Mouse (Mus musculus) forebrain, embryonic 11.5 days (tissue): ENCODE results near the gene Gm5935. TPM values are rescaled to one million over a fixed set of nuclear protein-coding genes. Genes with fewer than 3 reads are reported as not detected.
"Not testable (repeated sequence)": the region's sequence is repeated elsewhere in the genome, so short reads cannot be mapped to it uniquely, and the experiment has no call there.

Experiments
- ATAC-seq: fragments of 200-750 bp; cut with Nextera tagmentation; replicated peaks from 2 replicates; pipeline ENCODE4 v1.8.0; 2017; ENCODE audit warnings: moderate TSS enrichment; ENCODE audit not compliant: low FRiP score
- DNase-seq: peaks from one replicate; pipeline ENCODE4 v3.0.0-alpha.2; 2017; ENCODE audit warnings: low spot score
- H3K27ac ChIP-seq: fragments of 300-500 bp; sonication (generic); 2 replicates; pipeline ENCODE4 v1.5.1; 2014; ENCODE audit warnings: low read depth, low read length
- H3K27me3 ChIP-seq: fragments of 300-500 bp; sonication (generic); 2 replicates; pipeline ENCODE4 v1.6.1; 2014; ENCODE audit warnings: mild to moderate bottlenecking, low read length, mixed read lengths; ENCODE audit not compliant: control insufficient read depth, insufficient read depth
- H3K36me3 ChIP-seq: fragments of 300-500 bp; sonication (generic); 2 replicates; pipeline ENCODE4 v1.6.1; 2014; ENCODE audit warnings: mild to moderate bottlenecking, low read length, moderate library complexity, mixed read lengths; ENCODE audit not compliant: control insufficient read depth, insufficient read depth
- H3K4me1 ChIP-seq: fragments of 300-500 bp; sonication (generic); replicated peaks from 2 replicates; pipeline ENCODE4 v1.6.1; 2014; ENCODE audit warnings: low read length, mixed read lengths; ENCODE audit not compliant: control insufficient read depth, insufficient read depth
- H3K4me2 ChIP-seq: fragments of 300-500 bp; sonication (generic); 2 replicates; pipeline ENCODE4 v1.6.1; 2014; ENCODE audit warnings: low read depth, mild to moderate bottlenecking, low read length, moderate library complexity, mixed read lengths; ENCODE audit not compliant: severe bottlenecking
- H3K4me3 ChIP-seq: fragments of 300-500 bp; sonication (generic); 2 replicates; pipeline ENCODE4 v1.5.1; 2014; ENCODE audit warnings: low read depth, low read length
- H3K9ac ChIP-seq: fragments of 300-500 bp; sonication (generic); 2 replicates; pipeline ENCODE4 v1.6.1; 2014; ENCODE audit warnings: low read length
- H3K9me3 ChIP-seq: fragments of 300-500 bp; sonication (generic); 2 replicates; pipeline ENCODE4 v1.6.1; 2016; ENCODE audit warnings: low read length, mixed read lengths; ENCODE audit not compliant: control insufficient read depth
- WGBS: fragments of 180-500 bp; shearing (Covaris S2); extraction: QIAGEN DNeasy Blood & Tissue Kit; methylation state at CpG from one replicate; pipeline ENCODE4 v1.1.7; 2014; 5-methylcytosine and 5-hydroxymethylcytosine counted together
- polyA plus RNA-seq: library from polyadenylated mRNA; unstranded; fragments of >200 nt; fragmentation: Nextera tagmentation; extraction: Ambion mirVana; gene quantifications from 2 replicates; pipeline ENCODE4 v1.2.1, GENCODE M21; 2014

Gm5935 gene
- polyA plus RNA-seq, result not detected in 2 replicates

- H3K27ac ChIP-seq, H3K9ac ChIP-seq, H3K27me3 ChIP-seq, H3K9me3 ChIP-seq, DNase-seq, H3K4me2 ChIP-seq, H3K4me1 ChIP-seq, H3K36me3 ChIP-seq, ATAC-seq, H3K4me3 ChIP-seq: not testable (repeated sequence)
- 83% methylated on average over 5 of the region's 5 CpGs for WGBS
Observed at GRCm38 (mm10) chrX:24775064-24775463, at the start of gene Gm5935. Gm5935 (minus strand) TSS chrX:24775164.

Other genes with a start within 250 kb of the Gm5935 start
- gene Gm4297, start 200.3 kb downstream of the Gm5935 start, polyA plus RNA-seq, result not detected in 2 replicates